Mouse (Mus musculus): ENCODE data around the gene Pla2g12b. TPM values are rescaled to one million over a fixed set of nuclear protein-coding genes. Genes with fewer than 3 reads are reported as not detected.
A peak's percentile ranks its signal among the peaks of the same experiment; 100 is the strongest.

The Pla2g12b gene
- polyA plus RNA-seq, 1 experiment from 2014 or later, result 0.38 TPM

DNA sequence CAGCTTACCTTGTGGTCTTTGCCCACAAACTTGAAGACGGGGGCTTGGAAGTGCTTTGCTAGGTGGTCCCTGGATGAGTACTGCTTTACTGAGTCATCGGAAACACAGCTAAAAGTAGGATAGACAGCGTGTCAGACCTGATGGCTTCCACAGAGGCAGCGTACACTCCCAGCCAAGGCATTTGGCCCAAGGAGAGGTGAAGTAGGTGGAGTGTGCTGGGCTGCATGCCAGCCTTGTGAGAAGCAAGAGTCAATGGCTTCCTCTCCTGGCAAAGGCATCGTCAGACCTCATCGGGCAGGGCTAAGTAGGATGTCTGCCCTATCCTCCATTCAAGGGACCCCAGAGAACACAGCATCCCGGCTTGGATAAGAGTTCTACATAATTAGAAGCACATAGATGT, 21.9 kb downstream of the Pla2g12b start:
- no peak for DNase-seq (ENCODE audit: low spot score)
- Histone ChIP-seq H3K27ac (peak overlapping the region; percentile 28; the same call in 1 of the 2 replicates), H3K4me2 (ENCODE audit: low read length) (no peak overlapping the region), H3K27me3 (ENCODE audit: insufficient read depth, low read length) (no peaks in the 10 kb centered on the region), H3K36me3 (ENCODE audit: insufficient read depth, low read length) (no peaks in the 10 kb centered on the region), H3K9me3 (replicated peaks; ENCODE audit: low read length) (no peaks in the 10 kb centered on the region), H3K4me1 (replicated peaks; ENCODE audit: insufficient read depth, low read length) (0 out of 2 replicates have a peak, but pooled peaks cover 8% of the 10 kb centered on the region), H3K9ac (ENCODE audit: low read depth, low read length) (no peak overlapping the region), H3K4me3 (replicated peaks; ENCODE audit: low read depth, low read length) (no peak overlapping the region)
- no peak for ATAC-seq (replicated peaks; ENCODE audit: low FRiP score, low read depth)
- 72% methylated on average over 7 of the region's 7 CpGs for WGBS
- no peak for TF ChIP-seq CTCF (IDR thresholded peaks at IDR 0.05; ENCODE audit: low read depth)

DNA sequence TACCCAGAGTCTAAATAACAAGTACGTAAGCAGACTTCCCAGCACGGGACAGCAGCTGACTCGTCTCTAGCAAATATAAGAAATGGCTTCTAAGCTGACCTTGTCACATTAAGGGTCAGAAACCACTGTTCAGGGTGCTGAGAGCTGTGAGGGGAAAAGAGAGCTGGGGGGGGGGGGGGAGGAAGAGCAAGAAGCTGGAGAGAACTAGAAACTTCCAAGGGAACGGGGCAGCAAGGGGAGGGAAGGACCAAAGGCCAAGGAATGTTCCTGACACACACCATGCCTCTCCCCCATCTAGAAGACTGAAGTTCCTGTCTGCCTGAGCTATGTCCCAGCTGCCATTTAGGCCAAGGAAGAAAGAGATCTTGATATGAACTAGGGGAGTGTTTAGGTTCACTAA, 22.9 kb downstream of the Pla2g12b start:
- no peak for TF ChIP-seq CTCF (IDR thresholded peaks at IDR 0.05; ENCODE audit: low read depth)
- ATAC-seq (replicated peaks; ENCODE audit: low FRiP score, low read depth) (no peak), DNase-seq (ENCODE audit: low spot score) (peak; percentile 63)
- Histone ChIP-seq H3K9me3 (replicated peaks; ENCODE audit: low read length) (no peaks in the 10 kb centered on the region), H3K9ac (ENCODE audit: low read depth, low read length) (no peak overlapping the region), H3K27ac (no peak overlapping the region), H3K4me2 (ENCODE audit: low read length) (no peak overlapping the region), H3K4me3 (replicated peaks; ENCODE audit: low read depth, low read length) (no peak overlapping the region), H3K36me3 (ENCODE audit: insufficient read depth, low read length) (no peaks in the 10 kb centered on the region), H3K4me1 (replicated peaks; ENCODE audit: insufficient read depth, low read length) (0 out of 2 replicates have a peak, but pooled peaks cover 11% of the 10 kb centered on the region), H3K27me3 (ENCODE audit: insufficient read depth, low read length) (no peaks in the 10 kb centered on the region)
- WGBS, result 34% methylated on average over 4 of the region's 4 CpGs

- ATAC-seq (replicated peaks; ENCODE audit: low FRiP score, low read depth), result no peak
- H3K27me3 ChIP-seq (ENCODE audit: insufficient read depth, low read length), result no peaks in the 10 kb centered on the region
Observed at GRCm38 (mm10) chr10:59429448-59430135, 26.1 kb downstream of the Pla2g12b start.

GRCm38 (mm10) chr10:59430701-59431218, 27.3 kb downstream of the Pla2g12b start:
- H3K4me3 ChIP-seq (replicated peaks; ENCODE audit: low read depth, low read length), result no peak overlapping the region
- H3K36me3 ChIP-seq (ENCODE audit: insufficient read depth, low read length), result no peaks in the 10 kb centered on the region
- no peak overlapping the region for H3K4me2 ChIP-seq (ENCODE audit: low read length)
- H3K9me3 ChIP-seq (replicated peaks; ENCODE audit: low read length), result no peaks in the 10 kb centered on the region
- H3K4me1 ChIP-seq (replicated peaks; ENCODE audit: insufficient read depth, low read length), result 0 out of 2 replicates have a peak, but pooled peaks cover 7% of the 10 kb centered on the region
- no peak overlapping the region for H3K9ac ChIP-seq (ENCODE audit: low read depth, low read length)
- no peak for ATAC-seq (replicated peaks; ENCODE audit: low FRiP score, low read depth)
- DNase-seq (ENCODE audit: low spot score), result no peak
- no peak overlapping the region for H3K27ac ChIP-seq
- TF ChIP-seq CTCF (IDR thresholded peaks at IDR 0.05; ENCODE audit: low read depth), result no peak
- no peaks in the 10 kb centered on the region for H3K27me3 ChIP-seq (ENCODE audit: insufficient read depth, low read length)
- 55% methylated on average over 6 of the region's 6 CpGs for WGBS

More at GRCm38 (mm10) chr10:59429448-59430135, 26.1 kb downstream of the Pla2g12b start:
- no peak overlapping the region for H3K4me3 ChIP-seq (replicated peaks; ENCODE audit: low read depth, low read length)
- TF ChIP-seq CTCF (IDR thresholded peaks at IDR 0.05; ENCODE audit: low read depth), result no peak
- WGBS, result 53% methylated on average over 16 of the region's 16 CpGs
- H3K36me3 ChIP-seq (ENCODE audit: insufficient read depth, low read length), result no peaks in the 10 kb centered on the region
- no peak overlapping the region for H3K27ac ChIP-seq
- no peaks in the 10 kb centered on the region for H3K9me3 ChIP-seq (replicated peaks; ENCODE audit: low read length)
- no peak overlapping the region for H3K4me2 ChIP-seq (ENCODE audit: low read length)
- H3K4me1 ChIP-seq (replicated peaks; ENCODE audit: insufficient read depth, low read length), result 0 out of 2 replicates have a peak, but pooled peaks cover 11% of the 10 kb centered on the region
- peak; percentile 56 for DNase-seq (ENCODE audit: low spot score)
- H3K9ac ChIP-seq (ENCODE audit: low read depth, low read length), result no peak overlapping the region

DNA sequence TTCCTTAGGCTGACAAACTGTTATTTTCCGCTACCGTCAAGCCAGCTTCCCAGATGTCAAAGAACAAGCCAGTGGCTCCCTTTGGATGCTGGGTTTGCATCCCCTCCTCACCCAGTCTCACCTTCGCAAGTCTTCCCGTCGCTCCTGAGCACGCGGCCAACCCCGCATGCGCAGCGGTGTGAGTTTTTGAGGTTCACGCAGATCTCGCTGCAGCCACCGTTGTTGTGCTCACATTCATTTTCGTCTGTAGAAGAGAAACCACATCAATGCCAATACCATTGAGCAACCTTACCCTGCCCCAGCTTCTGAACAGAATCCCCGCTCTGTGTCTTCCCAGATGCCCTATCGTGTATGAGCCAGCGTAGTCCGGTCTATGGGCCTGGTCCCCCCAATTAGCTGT, 32.3 kb downstream of the Pla2g12b start:
- no peak for DNase-seq (ENCODE audit: low spot score)
- no peak for ATAC-seq (replicated peaks; ENCODE audit: low FRiP score, low read depth)
- no peaks in the 10 kb centered on the region for H3K9me3 ChIP-seq (replicated peaks; ENCODE audit: low read length)
- WGBS, result 95% methylated on average over 18 of the region's 18 CpGs
- no peak overlapping the region for H3K4me3 ChIP-seq (replicated peaks; ENCODE audit: low read depth, low read length)
- H3K9ac ChIP-seq (ENCODE audit: low read depth, low read length), result no peak overlapping the region
- H3K4me1 ChIP-seq (replicated peaks; ENCODE audit: insufficient read depth, low read length), result 0 out of 2 replicates have a peak, but pooled peaks cover under 1% of the 10 kb centered on the region
- no peak overlapping the region for H3K27ac ChIP-seq
- TF ChIP-seq CTCF (IDR thresholded peaks at IDR 0.05; ENCODE audit: low read depth), result no peak
- H3K36me3 ChIP-seq (ENCODE audit: insufficient read depth, low read length), result no peaks in the 10 kb centered on the region
- no peaks in the 10 kb centered on the region for H3K27me3 ChIP-seq (ENCODE audit: insufficient read depth, low read length)
- H3K4me2 ChIP-seq (ENCODE audit: low read length), result no peak overlapping the region

GRCm38 (mm10) chr10:59438651-59439050, 35.2 kb downstream of the Pla2g12b start:
- H3K27me3 ChIP-seq (ENCODE audit: insufficient read depth, low read length), result no peaks in the 10 kb centered on the region
- H3K4me2 ChIP-seq (ENCODE audit: low read length), result no peak overlapping the region
- H3K4me3 ChIP-seq (replicated peaks; ENCODE audit: low read depth, low read length), result no peak overlapping the region
- no peaks in the 10 kb centered on the region for H3K36me3 ChIP-seq (ENCODE audit: insufficient read depth, low read length)
- ATAC-seq (replicated peaks; ENCODE audit: low FRiP score, low read depth) (no peak), DNase-seq (ENCODE audit: low spot score) (no peak)
- TF ChIP-seq CTCF (IDR thresholded peaks at IDR 0.05; ENCODE audit: low read depth), result no peak
- no peak overlapping the region for H3K9ac ChIP-seq (ENCODE audit: low read depth, low read length)
- H3K27ac ChIP-seq, result no peak overlapping the region
- H3K4me1 ChIP-seq (replicated peaks; ENCODE audit: insufficient read depth, low read length), result no peaks in the 10 kb centered on the region
- 96% methylated on average over 12 of the region's 12 CpGs for WGBS
- no peaks in the 10 kb centered on the region for H3K9me3 ChIP-seq (replicated peaks; ENCODE audit: low read length)
